Mouse (Mus musculus): ENCODE measurements around the gene Rffl.

DNA sequence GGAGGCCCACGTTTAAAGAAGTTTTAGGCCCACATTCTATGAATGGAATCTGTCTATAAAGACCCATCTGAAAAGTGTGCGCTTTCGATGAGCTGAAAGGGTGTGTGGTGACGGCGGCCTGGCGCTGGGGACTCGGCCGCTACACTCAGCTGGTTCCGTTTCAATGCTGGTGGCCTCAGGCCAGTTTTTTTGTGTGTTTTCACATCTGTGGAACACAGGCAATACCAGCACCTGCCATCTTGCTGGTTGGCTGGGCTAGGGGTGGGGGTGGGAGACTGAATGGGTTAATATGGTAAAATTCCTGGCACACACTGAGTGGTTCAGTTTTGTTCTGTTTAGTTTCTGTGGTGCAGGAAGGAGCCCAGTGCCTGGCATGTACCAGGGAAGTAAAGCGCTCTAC, 15.0 kb downstream of the Rffl start:
- TF ChIP-seq POLR2A (IDR thresholded peaks at IDR 0.05; ENCODE audit: borderline replicate concordance, extremely low read depth, insufficient read depth, insufficient read length, poor library complexity, severe bottlenecking): no peak
- TF ChIP-seq CTCF (IDR thresholded peaks at IDR 0.05; ENCODE audit: borderline replicate concordance, extremely low read depth, insufficient read depth, insufficient read length): no peak

All from brain, embryonic 14.5 days (tissue).